Mouse (Mus musculus) T-cell, adult 66 days (primary cell): ENCODE data around the gene Gm20896. TPM values are rescaled to one million over a fixed set of nuclear protein-coding genes. Genes with fewer than 3 reads are reported as not detected.

ENCODE experiments used
- total RNA-seq, 2 experiments: library from RNA; stranded (reverse); gene quantifications; 3 replicates in 1 of 2; 4 replicates in 1 of 2; pipeline ENCODE4 v1.2.4; 2023

Gene Gm20896
- not detected for total RNA-seq

GRCm38 (mm10) chrY:35921426-35921825, at the start of gene Gm20896:
Gene Gm20896 (minus strand): TSS chrY:35921526.

